10 mouse cellular contexts compared by ENCODE assay signal in genomic region chr9:44719632-44720357, GRCm38 (mm10). TPM values are rescaled to one million over a fixed set of nuclear protein-coding genes. Genes with fewer than 3 reads are reported as not detected.
DNase-seq lines count a peak whose midpoint lies in the region; ATAC-seq and TF ChIP-seq lines count a peak whose summit lies in the region.
"Had no signal": no experiment of that assay in that cellular context is flagged by ENCODE, and none has a peak within 500 bp of the region (broad histone marks: within the 10 kb centered on the region; RNA-seq: fewer than 3 reads in every experiment).

No protein-coding gene starts in this region.

- no peak for DNase-seq in gastrocnemius, adult 2 months
- DNase-seq in gastrocnemius, adult 8-10 months (ENCODE audit: low spot score in 2 of 2): no peak
- no peak for DNase-seq in CH12.LX (ENCODE audit: extremely low read depth)
- peak; percentile 44 for DNase-seq in forebrain, postnatal 0 days
- no peak for DNase-seq in midbrain, embryonic 11.5 days (ENCODE audit: low spot score, missing footprints)
- DNase-seq in layer of hippocampus, adult 9-11 months: no peak
- no peak for DNase-seq in spleen, adult 12 weeks (ENCODE audit: low spot score)

- 45% methylated on average over 8 of the region's 8 CpGs for WGBS in forebrain, postnatal 0 days
- 87% methylated on average over 8 of the region's 8 CpGs for WGBS in midbrain, embryonic 11.5 days

- no peak for TF ChIP-seq CTCF in gastrocnemius, adult 2 months (IDR thresholded peaks at IDR 0.05)
- no peak for TF ChIP-seq CTCF in CH12.LX (conservative IDR thresholded peaks at IDR 0.05 in 1 of 2, IDR thresholded peaks at IDR 0.05 in 1 of 2; ENCODE audit: low read depth in 2 of 2, low read length in 2 of 2)
- no peak for TF ChIP-seq CTCF in forebrain, postnatal 0 days (IDR thresholded peaks at IDR 0.05; ENCODE audit: low read depth)

- no peaks in the 10 kb centered on the region for H3K27me3 ChIP-seq in CH12.LX (replicated peaks)
- H3K27me3 ChIP-seq in forebrain, postnatal 0 days (ENCODE audit: insufficient read depth, low read length): no peaks in the 10 kb centered on the region
- no peaks in the 10 kb centered on the region for H3K27me3 ChIP-seq in midbrain, embryonic 11.5 days (ENCODE audit: control insufficient read depth, insufficient read depth, low read length)

- in situ Hi-C loops in CH12.LX (cut with MboI; ENCODE audit: low pct_ligation_motif_present, low pct_unique_long_range_greater_than_20kb, low sequenced_read_pairs): no loop called here

- peaks cover 11 to 53% of the 10 kb centered on the region in 2 experiments for H3K4me1 ChIP-seq in CH12.LX (ENCODE audit: control insufficient read depth in 1 of 2, insufficient read depth in 2 of 2)
- H3K4me1 ChIP-seq in forebrain, postnatal 0 days (ENCODE audit: insufficient read depth): peaks cover 17% of the 10 kb centered on the region
- peaks cover 29% of the 10 kb centered on the region for H3K4me1 ChIP-seq in midbrain, embryonic 11.5 days (ENCODE audit: control insufficient read depth, insufficient read depth, low read length)

- TF ChIP-seq EP300 in CH12.LX (IDR thresholded peaks at IDR 0.05; ENCODE audit: low read length): no peak

- H3K9me3 ChIP-seq in CH12.LX (replicated peaks; ENCODE audit: low read length): no peaks in the 10 kb centered on the region
- H3K9me3 ChIP-seq in forebrain, postnatal 0 days (ENCODE audit: low read length): no peaks in the 10 kb centered on the region
- H3K9me3 ChIP-seq in midbrain, embryonic 11.5 days (ENCODE audit: control insufficient read depth, low read length): no peaks in the 10 kb centered on the region

- H3K79me2 ChIP-seq in CH12.LX (replicated peaks; ENCODE audit: control insufficient read depth, extremely low read depth, insufficient read depth, poor library complexity, severe bottlenecking): no peaks in the 10 kb centered on the region

- H3K4me3 ChIP-seq in gastrocnemius, adult 2 months: peak overlapping the region; percentile 76
- H3K4me3 ChIP-seq in CH12.LX (replicated peaks in 1 of 3; ENCODE audit: low read depth in 2 of 3, low read length in 2 of 3, poor library complexity in 1 of 3): peak overlapping the region in 1 of 3 experiments; percentile 77
- peak overlapping the region; percentile 79 for H3K4me3 ChIP-seq in forebrain, postnatal 0 days (ENCODE audit: low read depth, low read length)
- H3K4me3 ChIP-seq in midbrain, embryonic 11.5 days (ENCODE audit: low read depth, low read length): peak overlapping the region; percentile 80

- no peak overlapping the region for H3K9ac ChIP-seq in CH12.LX (ENCODE audit: insufficient read depth, low read depth)
- peak overlapping the region; percentile 90 for H3K9ac ChIP-seq in forebrain, postnatal 0 days
- peak overlapping the region; percentile 92 for H3K9ac ChIP-seq in midbrain, embryonic 11.5 days (ENCODE audit: low read length)

- peak overlapping the region; percentile 87 for H3K27ac ChIP-seq in gastrocnemius, adult 2 months
- no peak overlapping the region for H3K27ac ChIP-seq in CH12.LX (ENCODE audit: insufficient read depth, low read depth)
- peak overlapping the region; percentile 85; the same call in 1 of the 2 replicates for H3K27ac ChIP-seq in forebrain, postnatal 0 days (ENCODE audit: low read depth, low read length)
- H3K27ac ChIP-seq in midbrain, embryonic 11.5 days (ENCODE audit: low read depth, low read length): no peak overlapping the region

- H3K36me3 ChIP-seq in CH12.LX (replicated peaks in 1 of 2; ENCODE audit: control insufficient read depth in 1 of 2, insufficient read depth in 1 of 2, low read length in 1 of 2): peaks cover 4 to 39% of the 10 kb centered on the region in 2 experiments
- peaks cover 33% of the 10 kb centered on the region for H3K36me3 ChIP-seq in forebrain, postnatal 0 days (ENCODE audit: insufficient read depth)
- peaks cover 13% of the 10 kb centered on the region; the same call in 1 of the 2 replicates for H3K36me3 ChIP-seq in midbrain, embryonic 11.5 days (ENCODE audit: control insufficient read depth, insufficient read depth, low read length)

- dilution Hi-C loops in CH12.LX (cut with MboI; ENCODE audit: extremely low pct_ligation_motif_present, extremely low pct_unique_long_range_greater_than_20kb, low sequenced_read_pairs): no loop called here

- no peak for TF ChIP-seq POLR2A in CH12.LX (IDR thresholded peaks at IDR 0.05; ENCODE audit: low read depth, low read length)

- TF ChIP-seq RAD21 in CH12.LX (IDR thresholded peaks at IDR 0.05; ENCODE audit: low read depth, low read length): no peak

- peak; percentile 15 for ATAC-seq in forebrain, postnatal 0 days
- ATAC-seq in midbrain, embryonic 11.5 days (ENCODE audit: low FRiP score): no peak
- no peak for ATAC-seq in granulocyte monocyte progenitor cell, adult 5-6 weeks (replicated peaks; ENCODE audit: poor library complexity, severe bottlenecking)

- intact Hi-C loops in gastrocnemius, adult 2 months (cut with DNase I): no loop called here

- H3K4me2 ChIP-seq in CH12.LX (ENCODE audit: insufficient read depth, low read depth, poor library complexity, severe bottlenecking): peak overlapping the region; percentile 94; the same call in 1 of the 2 replicates
- peak overlapping the region; percentile 85 for H3K4me2 ChIP-seq in forebrain, postnatal 0 days (ENCODE audit: low read depth)
- H3K4me2 ChIP-seq in midbrain, embryonic 11.5 days: peak overlapping the region; percentile 84

TF ChIP-seq in CH12.LX, 34 proteins besides CTCF, POLR2A, EP300 and RAD21:
- no peak for TF ChIP-seq NELFE (IDR thresholded peaks at IDR 0.05; ENCODE audit: low read depth, low read length)
- no peak for TF ChIP-seq USF2 (conservative IDR thresholded peaks at IDR 0.05; ENCODE audit: low read depth, low read length)
- TF ChIP-seq JUN (IDR thresholded peaks at IDR 0.05; ENCODE audit: insufficient read depth, low read depth, low read length): no peak
- no peak for TF ChIP-seq ZKSCAN1 (IDR thresholded peaks at IDR 0.05; ENCODE audit: borderline replicate concordance, low read depth, low read length)
- no peak for TF ChIP-seq MXI1 (IDR thresholded peaks at IDR 0.05; ENCODE audit: low read depth, low read length)
- no peak for TF ChIP-seq JUND (conservative IDR thresholded peaks at IDR 0.05; ENCODE audit: low read depth, low read length)
- TF ChIP-seq SIN3A (IDR thresholded peaks at IDR 0.05; ENCODE audit: low read length): no peak
- TF ChIP-seq CHD2 (IDR thresholded peaks at IDR 0.05; ENCODE audit: low read length): no peak
- TF ChIP-seq TBP (conservative IDR thresholded peaks at IDR 0.05; ENCODE audit: low read depth, low read length): no peak
- TF ChIP-seq TCF12 (IDR thresholded peaks at IDR 0.05; ENCODE audit: low read depth, low read length): no peak

RNA-seq across cellular contexts. Expression of gene Phldb1, which starts 15.2 kb away (rescaled TPM):
- total RNA-seq in gastrocnemius, adult 2 months (2021): 10 to 100 TPM; 29.3 to 32.1 TPM
- total RNA-seq in gastrocnemius, adult 8-10 months (2022): 10 to 100 TPM; 20.0 to 33.0 (median 32.5) TPM
- total RNA-seq in CH12.LX (2012; rRNA removed) (10.1 and 14.6 TPM in 2 replicates), CH12.LX (2014; rRNA removed) (7.9 and 9.7 TPM in 2 replicates)
- 15.1 and 18.3 TPM in 2 replicates for polyA plus RNA-seq in CH12.LX (2012; ENCODE audit: insufficient read length, low read depth)
- 106 and 129 TPM in 2 replicates for total RNA-seq in forebrain, postnatal 0 days (2014; rRNA removed)
- polyA plus RNA-seq in forebrain, postnatal 0 days (2015; fragmentation: Nextera tagmentation; extraction: Ambion mirVana): 28.2 and 34.3 TPM in 2 replicates
- polyA plus RNA-seq in midbrain, embryonic 11.5 days (2014; fragmentation: Nextera tagmentation; extraction: Ambion mirVana): 28.8 and 32.8 TPM in 2 replicates
- 2.5 and 3.6 TPM in 2 replicates for total RNA-seq in granulocyte monocyte progenitor cell, adult 5-6 weeks (2014; fragmentation: Nextera tagmentation)
- 1.0 and 3.1 TPM in 2 replicates for total RNA-seq in granulocyte monocyte progenitor cell, adult 5-6 weeks (2017)
- total RNA-seq: neutrophil, adult 5-6 weeks had no signal

RNA-seq across cellular contexts. Expression of gene Treh, which starts 46.8 kb away (rescaled TPM):
- total RNA-seq in gastrocnemius, adult 2 months (2021): not detected
- not detected for total RNA-seq in gastrocnemius, adult 8-10 months (2022)
- total RNA-seq in CH12.LX (2012; rRNA removed): not detected in 2 replicates
- not detected in 2 replicates for total RNA-seq in CH12.LX (2014; rRNA removed)
- not detected in 2 replicates for polyA plus RNA-seq in CH12.LX (2012; ENCODE audit: insufficient read length, low read depth)
- total RNA-seq in forebrain, postnatal 0 days (2014; rRNA removed): not detected in 2 replicates
- polyA plus RNA-seq in forebrain, postnatal 0 days (2015; fragmentation: Nextera tagmentation; extraction: Ambion mirVana): not detected in 2 replicates
- not detected in 2 replicates for polyA plus RNA-seq in midbrain, embryonic 11.5 days (2014; fragmentation: Nextera tagmentation; extraction: Ambion mirVana)
- total RNA-seq in granulocyte monocyte progenitor cell, adult 5-6 weeks (2014; fragmentation: Nextera tagmentation): not detected in 2 replicates
- not detected in 2 replicates for total RNA-seq in granulocyte monocyte progenitor cell, adult 5-6 weeks (2017)
- total RNA-seq: layer of hippocampus, adult 8-10 months; neutrophil, adult 5-6 weeks had no signal

RNA-seq across cellular contexts. Expression of gene Arcn1, which starts 47.9 kb away (rescaled TPM):
- total RNA-seq in gastrocnemius, adult 2 months (2021): 10 to 100 TPM; 83.0 to 85.3 TPM
- 10 to 100 TPM; 73.3 to 85.5 (median 80.4) TPM for total RNA-seq in gastrocnemius, adult 8-10 months (2022)
- 79.4 and 95.2 TPM in 2 replicates for total RNA-seq in CH12.LX (2012; rRNA removed)
- total RNA-seq in CH12.LX (2014; rRNA removed): 145 and 150 TPM in 2 replicates
- polyA plus RNA-seq in CH12.LX (2012; ENCODE audit: insufficient read length, low read depth): 127 and 146 TPM in 2 replicates
- 107 and 113 TPM in 2 replicates for total RNA-seq in forebrain, postnatal 0 days (2014; rRNA removed)
- polyA plus RNA-seq in forebrain, postnatal 0 days (2015; fragmentation: Nextera tagmentation; extraction: Ambion mirVana): 86.0 and 105 TPM in 2 replicates
- polyA plus RNA-seq in midbrain, embryonic 11.5 days (2014; fragmentation: Nextera tagmentation; extraction: Ambion mirVana): 191 and 213 TPM in 2 replicates
- total RNA-seq in granulocyte monocyte progenitor cell, adult 5-6 weeks (2014; fragmentation: Nextera tagmentation): 133 and 158 TPM in 2 replicates
- 201 and 229 TPM in 2 replicates for total RNA-seq in granulocyte monocyte progenitor cell, adult 5-6 weeks (2017)

RNA-seq across cellular contexts. Expression of gene Ift46, which starts 47.9 kb away (rescaled TPM):
- 10 to 100 TPM; 27.4 to 28.4 TPM for total RNA-seq in gastrocnemius, adult 2 months (2021)
- total RNA-seq in gastrocnemius, adult 8-10 months (2022): 10 to 100 TPM; 18.0 to 33.4 (median 22.4) TPM
- 49.8 and 51.4 TPM in 2 replicates for total RNA-seq in CH12.LX (2012; rRNA removed)
- 57.7 and 60.7 TPM in 2 replicates for total RNA-seq in CH12.LX (2014; rRNA removed)
- polyA plus RNA-seq in CH12.LX (2012; ENCODE audit: insufficient read length, low read depth): 77.7 and 80.0 TPM in 2 replicates
- total RNA-seq in forebrain, postnatal 0 days (2014; rRNA removed): 67.0 and 72.4 TPM in 2 replicates
- polyA plus RNA-seq in forebrain, postnatal 0 days (2015; fragmentation: Nextera tagmentation; extraction: Ambion mirVana): 158 and 166 TPM in 2 replicates
- polyA plus RNA-seq in midbrain, embryonic 11.5 days (2014; fragmentation: Nextera tagmentation; extraction: Ambion mirVana): 141 and 149 TPM in 2 replicates
- total RNA-seq in granulocyte monocyte progenitor cell, adult 5-6 weeks (2014; fragmentation: Nextera tagmentation): 19.8 and 43.7 TPM in 2 replicates
- 32.7 and 39.6 TPM in 2 replicates for total RNA-seq in granulocyte monocyte progenitor cell, adult 5-6 weeks (2017)

Comparison
In these comparisons a context has a peak if more than half of its experiments do, and no peak if none do; other contexts are left out.
1. H3K27ac ChIP-seq: peak in gastrocnemius, adult 2 months (single experiment) and forebrain, postnatal 0 days (single experiment); none in CH12.LX (single experiment) and midbrain, embryonic 11.5 days (single experiment).
2. Peak in every context shown above with its lines, with median percentiles within 50 percentile points of each other: H3K4me2 ChIP-seq.